Mouse (Mus musculus) myocyte (in vitro differentiated cells): Measurements from ENCODE around the gene Ddost.

Source experiments
- CEBPB ChIP-seq: IDR thresholded peaks from 2 replicates; pipeline ENCODE4 v1.6.1; 2011; ENCODE audit warnings: mild to moderate bottlenecking, moderate library complexity; ENCODE audit not compliant: poor library complexity, insufficient read depth, severe bottlenecking
- E2F4 ChIP-seq: IDR thresholded peaks from one replicate; pipeline ENCODE4 v1.6.1; 2011; ENCODE audit warnings: mild to moderate bottlenecking, control low read depth, moderate library complexity; ENCODE audit not compliant: insufficient read depth
- MAX ChIP-seq: IDR thresholded peaks from one replicate; pipeline ENCODE4 v1.6.1; 2011; ENCODE audit warnings: low read depth, mild to moderate bottlenecking, control low read depth
- MYOD1 ChIP-seq, 3 experiments: IDR thresholded peaks; one replicate each; pipeline ENCODE4 v1.6.1; 2011; ENCODE audit warnings: control low read depth in 2 of 3, low read depth in 2 of 3, mild to moderate bottlenecking in 2 of 3, moderate library complexity in 1 of 3; ENCODE audit not compliant: insufficient read length in 2 of 3, control insufficient read depth in 1 of 3
- MYOG ChIP-seq, 3 experiments: IDR thresholded peaks; one replicate each; pipeline ENCODE4 v1.6.1; 2011; ENCODE audit warnings: control low read depth in 2 of 3, low read depth in 2 of 3, mild to moderate bottlenecking in 2 of 3; ENCODE audit not compliant: insufficient read length in 2 of 3, control insufficient read depth in 1 of 3, insufficient read depth in 1 of 3
- POLR2A ChIP-seq: IDR thresholded peaks from one replicate; pipeline ENCODE4 v1.6.1; 2011; ENCODE audit warnings: low read depth, mild to moderate bottlenecking, control low read depth, moderate library complexity; ENCODE audit not compliant: insufficient read length
- POLR2AphosphoS2 ChIP-seq: IDR thresholded peaks from one replicate; pipeline ENCODE4 v1.6.1; 2011; ENCODE audit warnings: low read depth, control low read depth; ENCODE audit not compliant: insufficient read length
- REST ChIP-seq: IDR thresholded peaks from one replicate; pipeline ENCODE4 v1.6.1; 2011; ENCODE audit warnings: mild to moderate bottlenecking, control low read depth, moderate library complexity; ENCODE audit not compliant: insufficient read depth, insufficient read length
- SRF ChIP-seq: IDR thresholded peaks from one replicate; pipeline ENCODE4 v1.6.1; 2011; ENCODE audit warnings: low read depth; ENCODE audit not compliant: control insufficient read depth, insufficient read length

DNA sequence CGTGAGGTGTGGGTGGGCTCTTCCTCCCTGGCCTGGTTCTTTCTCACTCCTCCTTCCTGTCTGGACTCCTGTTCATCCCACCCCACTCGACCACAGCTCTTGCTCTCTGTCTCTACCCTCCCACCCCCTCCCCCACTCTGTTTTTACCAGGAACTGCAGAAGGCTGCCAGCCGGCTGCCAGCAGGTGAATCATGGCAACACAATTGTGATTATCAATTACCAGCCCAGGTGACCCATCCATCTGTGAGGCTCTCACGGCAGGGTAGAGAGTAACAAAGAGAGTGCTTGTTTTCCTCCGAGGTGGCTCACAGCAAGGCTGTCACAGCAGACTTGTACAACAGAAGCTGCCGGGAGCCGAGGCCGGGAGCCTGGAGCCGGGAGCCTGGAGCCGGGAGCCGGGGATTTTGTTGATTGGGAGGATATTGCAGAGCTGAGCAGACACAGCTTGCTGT lies 56.9 kb downstream of the Ddost start:
- TF ChIP-seq SRF (no peak), POLR2A (no peak), MAX (no peak), POLR2AphosphoS2 (no peak), CEBPB (no peak), E2F4 (no peak), REST (no peak), MYOG (IDR thresholded peaks at IDR 0.05; ENCODE audit: control insufficient read depth in 1 of 3, insufficient read depth in 1 of 3, insufficient read length in 2 of 3, low read depth in 2 of 3) (no peak), MYOD1 (IDR thresholded peaks at IDR 0.05; ENCODE audit: control insufficient read depth in 1 of 3, insufficient read length in 2 of 3, low read depth in 2 of 3) (no peak)
